13 mouse cellular contexts compared by ENCODE assay signal in genomic region chr2:41060751-41061150, GRCm38 (mm10).
A peak's percentile ranks its signal among the peaks of the same experiment; 100 is the strongest.
DNase-seq lines count a peak whose midpoint lies in the region; ATAC-seq and TF ChIP-seq lines count a peak whose summit lies in the region.
"Had no signal": no experiment of that assay in that cellular context is flagged by ENCODE, and none has a peak within 500 bp of the region (broad histone marks: within the 10 kb centered on the region; RNA-seq: fewer than 3 reads in every experiment).

No protein-coding gene starts in this region.

- WGBS in kidney, postnatal 0 days: 26% methylated on average over 1 of the region's 1 CpGs
- 17% methylated on average over 1 of the region's 1 CpGs for WGBS in limb, embryonic 10.5 days

- no peak overlapping the region for H3K9ac ChIP-seq in kidney, postnatal 0 days (ENCODE audit: low read depth, low read length)
- H3K9ac ChIP-seq: limb, embryonic 12.5 days; lung, embryonic 15.5 days had no signal

- no peak overlapping the region for H3K27ac ChIP-seq in kidney, postnatal 0 days
- no peak overlapping the region for H3K27ac ChIP-seq in limb, embryonic 10.5 days
- H3K27ac ChIP-seq: forebrain, embryonic 10.5 days; limb, embryonic 12.5 days; lung, embryonic 15.5 days had no signal

- intact Hi-C loops in heart, postnatal 36 days (cut with DNase I): no loop called here

- ATAC-seq in kidney, postnatal 0 days (replicated peaks; ENCODE audit: low FRiP score, low read depth): no peak

- H3K36me3 ChIP-seq in kidney, postnatal 0 days (ENCODE audit: insufficient read depth, low read length): no peaks in the 10 kb centered on the region
- H3K36me3 ChIP-seq in limb, embryonic 10.5 days: no peaks in the 10 kb centered on the region
- H3K36me3 ChIP-seq: forebrain, embryonic 10.5 days; limb, embryonic 12.5 days; lung, embryonic 15.5 days had no signal

- no peak overlapping the region for H3K4me3 ChIP-seq in kidney, postnatal 0 days (replicated peaks; ENCODE audit: low read depth, low read length)
- no peak overlapping the region for H3K4me3 ChIP-seq in limb, embryonic 10.5 days
- H3K4me3 ChIP-seq: forebrain, embryonic 10.5 days; limb, embryonic 12.5 days; lung, embryonic 15.5 days; megakaryocyte, embryonic 14.5 days had no signal

- H3K4me1 ChIP-seq in kidney, postnatal 0 days (replicated peaks; ENCODE audit: insufficient read depth, low read length): no peaks in the 10 kb centered on the region
- H3K4me1 ChIP-seq in limb, embryonic 10.5 days: no peaks in the 10 kb centered on the region
- H3K4me1 ChIP-seq: forebrain, embryonic 10.5 days; limb, embryonic 12.5 days; lung, embryonic 15.5 days; megakaryocyte, embryonic 14.5 days had no signal

- no peaks in the 10 kb centered on the region for H3K27me3 ChIP-seq in kidney, postnatal 0 days (ENCODE audit: insufficient read depth, low read length)
- no peaks in the 10 kb centered on the region for H3K27me3 ChIP-seq in limb, embryonic 10.5 days (ENCODE audit: low read depth, poor library complexity, severe bottlenecking)
- H3K27me3 ChIP-seq: limb, embryonic 12.5 days; lung, embryonic 15.5 days; megakaryocyte, embryonic 14.5 days had no signal

- TF ChIP-seq CTCF in kidney, postnatal 0 days (IDR thresholded peaks at IDR 0.05; ENCODE audit: low read depth): peak; percentile 38

- no peak overlapping the region for H3K4me2 ChIP-seq in kidney, postnatal 0 days (ENCODE audit: low read length)
- H3K4me2 ChIP-seq: limb, embryonic 12.5 days; lung, embryonic 15.5 days had no signal

- DNase-seq in adrenal gland, postnatal 14 days: peak; percentile 15
- no peak for DNase-seq in adrenal gland, adult 8-10 months
- DNase-seq in kidney, postnatal 0 days (ENCODE audit: low spot score): peak; percentile 7
- DNase-seq in kidney, postnatal 14 days: no peak
- DNase-seq in 3T3-L1 (ENCODE audit: low read depth, low spot score) (peak; percentile 16), NIH3T3 (ENCODE audit: low read depth) (peak; percentile 7)
- DNase-seq in heart, postnatal 36 days: no peak
- DNase-seq in limb, embryonic 10.5 days (ENCODE audit: low spot score): no peak
- DNase-seq: thymus, postnatal 14 days had no signal

- no peaks in the 10 kb centered on the region for H3K9me3 ChIP-seq in kidney, postnatal 0 days (replicated peaks; ENCODE audit: low read length)
- no peaks in the 10 kb centered on the region for H3K9me3 ChIP-seq in limb, embryonic 10.5 days (replicated peaks)
- H3K9me3 ChIP-seq: forebrain, embryonic 10.5 days; limb, embryonic 12.5 days; lung, embryonic 15.5 days; megakaryocyte, embryonic 14.5 days had no signal

Comparison
In these comparisons a context has a peak if more than half of its experiments do, and no peak if none do; other contexts are left out.
1. DNase-seq: peak in adrenal gland, postnatal 14 days (single experiment), kidney, postnatal 0 days (single experiment), 3T3-L1 (single experiment) and NIH3T3 (single experiment); none in adrenal gland, adult 8-10 months (single experiment), kidney, postnatal 14 days (single experiment), heart, postnatal 36 days (0 of 2) and limb, embryonic 10.5 days (single experiment).